Mouse (Mus musculus) right cerebral cortex, postnatal 14 days (tissue): ENCODE results near the gene Plxna4.
A peak's percentile ranks its signal among the peaks of the same experiment; 100 is the strongest.

ENCODE experiments used
- DNase-seq: peaks from one replicate; pipeline ENCODE4 v3.0.0; 2022

Gene Plxna4

GRCm38 (mm10) chr6:32588056-32588671 is at the start of gene Plxna4:
Gene Plxna4, minus strand, starts transcription at chr6:32588192.
- DNase-seq = peak; percentile 81

DNA sequence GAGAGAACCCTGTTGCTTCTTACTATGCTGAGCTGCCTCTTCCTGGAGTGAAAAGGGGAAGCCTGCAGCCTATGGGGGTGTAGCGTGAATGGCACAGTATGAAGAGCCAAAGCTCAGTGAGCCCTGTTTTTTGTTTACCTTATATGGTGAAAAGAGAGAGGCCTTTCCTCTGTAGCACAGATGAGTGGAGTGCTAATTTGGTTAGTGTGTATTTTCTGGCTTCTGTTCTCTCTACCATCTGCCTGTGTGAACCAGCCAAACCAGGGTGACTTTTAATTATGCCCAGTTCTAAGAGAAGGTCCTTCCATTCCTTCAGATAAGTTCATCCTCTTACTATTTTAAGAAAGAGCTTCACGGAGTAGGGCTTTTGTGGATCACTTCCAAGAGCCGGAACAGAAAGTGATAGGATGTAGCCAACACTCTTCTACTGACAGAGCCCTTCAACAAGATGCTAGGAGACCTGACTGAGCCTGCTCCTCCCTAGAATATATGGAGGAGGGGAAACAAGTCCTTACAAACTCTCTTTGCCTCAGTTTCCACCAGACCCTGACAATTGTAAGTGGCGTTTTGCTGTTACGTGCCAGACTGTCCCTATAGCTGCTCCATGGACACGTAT is 49.7 kb upstream of the Plxna4 start:
- no peak for DNase-seq

GRCm38 (mm10) chr6:32610712-32611111 is 22.7 kb upstream of the Plxna4 start:
- DNase-seq = no peak

GRCm38 (mm10) chr6:32606787-32607186 is 18.8 kb upstream of the Plxna4 start:
- no peak for DNase-seq

GRCm38 (mm10) chr6:32605581-32605980 is 17.6 kb upstream of the Plxna4 start:
- no peak for DNase-seq

DNA sequence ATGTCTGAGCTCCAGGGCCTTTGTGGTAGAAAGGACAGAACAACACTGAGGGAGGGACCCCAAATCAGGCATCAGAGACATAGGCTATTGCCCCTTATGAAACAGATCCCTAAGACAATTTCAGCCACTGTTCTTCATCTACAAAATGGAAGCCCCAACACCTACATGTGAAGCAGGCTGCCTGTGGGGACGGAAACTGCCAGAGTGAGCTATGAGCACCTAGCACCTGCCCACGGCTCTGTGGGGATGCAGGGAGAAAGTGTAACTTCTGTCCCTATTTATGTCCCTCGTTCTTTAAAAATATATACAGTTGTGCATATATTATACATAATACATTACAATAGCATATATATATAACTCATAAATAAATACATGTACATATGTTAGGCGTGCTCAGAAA is 16.9 kb upstream of the Plxna4 start:
- DNase-seq = no peak

- no peak for DNase-seq
These were observed 14.1 kb upstream of the Plxna4 start for GRCm38 (mm10) chr6:32602130-32602529.

DNA sequence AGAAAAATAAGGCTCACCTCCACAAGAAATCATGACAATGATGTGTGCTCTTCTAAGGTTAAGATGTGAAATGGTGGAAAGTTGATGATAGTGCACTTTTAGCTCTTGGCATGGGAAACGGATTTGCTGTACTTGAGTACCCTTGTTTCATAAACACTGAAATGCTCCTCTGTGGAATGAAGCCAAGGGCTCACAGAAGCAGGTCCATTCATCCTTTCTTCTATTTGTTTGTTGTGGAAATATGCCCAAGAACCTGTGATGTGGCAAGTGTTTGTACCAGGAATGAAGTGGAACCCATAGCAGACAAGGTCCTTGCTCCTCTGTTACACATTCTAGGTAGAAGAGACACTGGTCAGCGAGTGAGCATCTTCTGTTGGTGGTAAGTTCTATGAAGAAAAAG is 13.3 kb upstream of the Plxna4 start:
- no peak for DNase-seq

DNA sequence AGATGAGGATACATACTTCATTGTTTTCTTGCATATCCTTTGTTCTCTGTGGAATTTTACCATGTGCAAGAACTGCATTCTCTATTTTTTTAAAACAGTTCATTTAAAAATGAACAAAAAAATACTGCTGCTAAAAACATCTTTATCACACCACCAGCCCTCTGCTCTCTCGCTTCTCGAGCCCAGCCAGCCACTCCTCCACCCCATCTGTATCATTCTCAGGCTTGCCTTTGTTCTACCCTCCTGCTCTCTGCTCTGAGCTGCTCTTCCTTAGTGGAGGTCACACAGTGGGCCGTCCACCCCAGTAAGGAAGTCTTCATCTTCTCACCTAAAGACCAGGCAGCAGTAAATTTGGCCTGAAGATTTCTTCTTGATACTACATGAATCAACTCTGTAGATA is 7.6 kb upstream of the Plxna4 start:
- no peak for DNase-seq

DNA sequence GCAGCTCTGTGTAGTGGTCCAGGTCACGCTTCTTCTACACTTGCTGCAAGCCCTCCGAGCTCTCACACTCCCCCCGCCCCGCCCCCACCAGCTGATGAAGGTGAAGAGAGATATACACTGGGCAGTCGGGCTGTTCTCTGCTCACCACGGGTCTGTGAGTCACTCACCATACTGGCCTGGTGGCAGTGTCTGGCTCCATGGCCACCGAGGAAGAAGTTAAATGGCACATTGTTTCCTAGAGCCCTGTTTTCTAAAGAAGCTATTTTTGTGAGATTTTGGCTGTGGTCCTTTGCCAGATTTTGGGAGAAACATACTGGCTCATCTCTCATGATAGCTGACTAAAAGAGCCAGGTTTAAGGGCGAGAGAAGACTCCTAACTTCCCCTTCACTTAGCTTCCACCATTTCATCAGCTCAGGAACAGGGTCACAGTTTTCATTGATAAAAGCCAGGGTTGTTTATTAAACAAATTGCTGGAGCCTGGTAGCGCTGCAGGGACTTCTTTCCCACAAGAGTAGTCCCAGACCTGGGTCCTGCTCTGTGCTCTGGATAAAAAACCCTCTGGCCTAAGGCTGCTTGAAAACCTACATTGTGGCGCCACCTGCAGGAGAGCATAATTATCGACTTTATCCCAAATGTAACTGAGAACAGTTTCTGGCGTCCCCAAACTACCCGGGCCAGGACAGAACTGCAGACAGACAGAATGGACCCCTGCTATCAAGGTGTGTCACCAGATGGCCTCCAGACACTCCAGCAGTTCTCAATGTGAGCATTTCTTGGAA is 3.2 kb upstream of the Plxna4 start:
- peak; percentile 78 for DNase-seq

DNA sequence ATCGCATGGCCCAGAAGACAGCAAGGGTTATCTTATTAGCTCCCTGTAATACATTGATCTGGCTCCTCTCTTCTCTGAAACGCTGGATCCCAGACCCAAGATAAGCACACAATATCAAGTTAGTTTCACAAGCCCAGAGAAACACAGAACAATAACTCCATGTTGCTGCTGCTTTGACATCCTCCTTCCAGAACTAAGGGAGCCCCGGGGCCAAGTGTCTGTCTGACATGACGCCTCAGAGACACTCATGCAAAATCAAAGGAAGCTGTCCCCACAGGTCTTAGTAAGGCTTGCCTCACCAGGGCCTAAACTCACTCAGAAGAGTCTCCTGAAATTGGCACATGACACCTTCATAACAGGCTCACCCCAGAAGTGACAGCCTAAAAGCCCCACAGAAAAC is 1.6 kb upstream of the Plxna4 start:
- DNase-seq = no peak

DNA sequence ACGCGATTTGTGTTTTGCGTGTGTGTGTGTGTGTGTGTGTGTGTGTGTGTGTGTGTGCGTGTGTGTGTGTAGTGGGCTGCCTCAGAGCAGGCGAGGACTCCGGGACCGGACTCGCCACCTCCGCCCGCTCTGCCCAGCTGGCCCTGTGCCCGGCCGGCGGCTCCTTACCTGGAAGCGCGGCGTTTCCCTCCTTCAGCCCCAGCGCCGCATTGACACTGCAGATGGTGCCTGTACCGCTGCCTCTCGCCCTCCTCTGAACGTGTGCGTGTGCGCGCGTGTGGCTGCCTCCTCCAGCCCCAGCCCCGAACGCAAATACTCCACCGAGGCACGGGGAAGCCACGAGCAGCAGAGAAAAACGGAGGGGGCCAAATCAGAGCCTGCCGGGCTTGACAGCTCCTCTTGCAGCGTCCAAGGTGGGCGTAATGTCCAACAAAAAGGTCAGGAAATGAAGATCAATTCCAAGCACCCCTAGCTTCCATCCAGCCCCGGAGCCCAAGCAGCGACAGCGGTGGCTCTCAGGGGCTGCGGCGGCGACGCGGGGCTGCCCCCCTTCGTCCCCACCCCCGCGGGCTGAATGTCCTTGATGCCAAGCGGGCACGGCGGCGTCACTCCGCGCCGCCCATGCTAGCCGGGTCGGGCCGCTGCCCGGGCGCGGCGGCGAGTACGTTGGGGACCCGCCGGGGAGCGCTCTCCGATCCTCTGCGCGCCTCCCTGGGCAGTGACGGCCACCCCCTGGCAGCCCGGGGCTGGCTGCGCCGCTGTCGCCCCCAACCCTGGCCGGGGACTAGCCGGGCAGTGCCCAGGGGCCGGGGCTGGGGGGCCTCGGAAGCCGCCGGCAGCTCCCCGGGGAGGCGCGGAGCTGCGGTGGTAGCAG is 619 bp downstream of the Plxna4 start:
- peak; percentile 78 for DNase-seq

GRCm38 (mm10) chr6:32586821-32587135 is 1.2 kb downstream of the Plxna4 start:
- DNase-seq = no peak

DNA sequence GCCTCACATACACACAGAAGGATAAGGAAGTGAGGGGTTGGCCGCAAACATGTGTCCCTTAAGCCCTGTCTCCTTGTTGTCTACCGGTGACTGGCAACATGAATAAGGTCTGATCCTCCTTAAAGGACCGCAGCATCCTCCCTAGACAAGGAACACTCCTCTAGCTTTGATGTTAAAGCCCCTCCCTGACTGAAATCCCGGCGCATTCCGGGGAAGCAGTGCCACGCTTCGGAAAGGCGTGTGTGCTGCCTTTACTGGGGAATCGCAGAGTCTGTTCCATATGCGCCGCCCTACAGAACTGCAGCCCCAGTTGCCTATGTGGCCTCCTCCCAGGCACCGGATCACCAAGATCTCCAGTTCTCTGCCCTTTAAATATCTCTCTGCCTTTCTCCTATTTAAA is 1.6 kb downstream of the Plxna4 start:
- peak; percentile 57 for DNase-seq

DNA sequence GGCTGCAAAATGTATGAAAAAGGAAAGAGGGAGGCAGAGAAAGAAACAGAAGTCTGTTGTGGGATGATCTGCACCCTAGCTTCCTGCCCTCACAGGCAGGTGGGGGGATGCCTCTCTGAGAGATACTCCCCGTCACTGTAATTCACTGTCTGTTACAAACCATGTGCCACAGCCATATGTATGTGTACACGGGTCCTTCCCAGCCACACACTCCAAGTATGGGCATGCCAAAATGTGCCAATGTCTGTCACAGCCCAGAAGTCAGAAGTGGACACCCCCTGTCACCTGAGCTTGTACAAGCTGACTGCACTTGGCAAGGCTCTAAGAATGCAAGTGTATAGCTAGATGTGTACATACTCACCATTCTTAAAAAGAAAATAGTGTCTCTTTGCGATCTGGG is 2.8 kb downstream of the Plxna4 start:
- DNase-seq = no peak

- DNase-seq = no peak
These were observed 3.6 kb downstream of the Plxna4 start for GRCm38 (mm10) chr6:32584243-32584880.

GRCm38 (mm10) chr6:32583582-32583981 is 4.4 kb downstream of the Plxna4 start:
- DNase-seq = peak; percentile 34

DNA sequence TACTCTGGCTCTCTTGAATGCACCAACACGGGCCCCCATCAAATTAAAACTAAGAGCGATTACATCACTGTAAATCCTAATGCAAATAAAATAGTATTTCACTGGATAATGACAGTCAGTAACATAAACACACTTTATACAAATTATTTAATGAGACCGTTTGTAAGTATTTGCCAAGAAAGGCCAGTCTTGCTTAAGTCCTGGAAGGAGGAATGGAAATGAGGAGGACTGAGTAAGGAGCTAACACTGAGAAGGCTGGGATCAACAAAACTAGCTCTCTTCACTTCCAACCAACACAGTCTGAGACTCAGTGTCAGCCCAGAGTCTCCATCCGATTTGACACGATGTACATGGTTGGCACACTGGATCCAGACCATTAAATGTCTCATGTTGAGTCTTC is 16.5 kb downstream of the Plxna4 start:
- DNase-seq = no peak

GRCm38 (mm10) chr6:32570445-32570844 is 17.5 kb downstream of the Plxna4 start:
- DNase-seq = no peak

DNA sequence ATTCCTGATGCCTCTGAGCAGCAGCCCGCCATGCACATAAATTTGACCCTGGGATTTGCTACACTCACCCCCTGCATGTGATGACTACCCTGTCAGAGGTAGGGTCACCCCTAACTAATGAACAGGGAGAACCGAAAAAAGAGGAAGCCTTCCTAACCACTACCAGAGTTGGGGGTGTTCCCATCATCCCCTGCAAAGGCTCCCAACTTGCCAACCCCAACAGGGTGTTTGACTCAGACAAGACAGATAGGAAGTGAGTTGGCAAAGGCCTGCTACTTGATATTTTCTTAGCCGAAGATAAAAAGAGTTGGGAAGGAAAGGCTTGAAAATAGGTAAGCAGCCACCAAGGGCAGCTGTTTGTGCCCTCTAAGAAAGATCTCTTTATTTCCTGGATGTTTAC is 18.1 kb downstream of the Plxna4 start:
- DNase-seq = no peak

DNA sequence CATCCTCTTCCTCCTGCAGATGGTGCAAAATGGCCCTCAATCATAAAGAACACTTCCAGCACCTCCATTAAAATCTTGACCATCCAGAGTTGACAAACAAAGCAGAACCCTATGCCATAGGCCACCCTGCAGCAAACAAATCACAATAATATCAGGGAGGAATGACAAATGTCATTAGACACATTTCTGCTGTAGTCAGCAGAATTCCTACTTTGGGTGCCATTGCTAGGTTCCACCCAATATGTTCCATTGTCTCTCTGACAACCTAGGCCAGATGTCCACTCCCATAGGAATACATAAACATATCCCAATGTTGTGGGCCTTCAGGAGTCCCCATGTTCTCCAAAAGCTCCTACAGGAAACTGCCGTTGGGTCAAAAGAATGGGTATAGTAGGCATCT is 41.1 kb downstream of the Plxna4 start:
- no peak for DNase-seq

GRCm38 (mm10) chr6:32544021-32544420 is 44.0 kb downstream of the Plxna4 start:
- DNase-seq = no peak

- no peak for DNase-seq
These were observed 47.8 kb downstream of the Plxna4 start for GRCm38 (mm10) chr6:32540155-32540554.
